Mouse (Mus musculus) mouse trophoblast stem cell (cell line): ENCODE results near the gene Nkx2-5.

Experiments used
- in situ Hi-C, 2 experiments: fragments of 300-500 bp; cut with MseI, MboI; formaldehyde crosslinking; loops; 2 replicates in 1 of 2; 3 replicates in 1 of 2; pipeline ENCODE4 v1.15.1; 2025

Gene Nkx2-5

GRCm38 (mm10) chr17:26836786-26837545 lies 7.8 kb downstream of the Nkx2-5 start:
- in situ Hi-C loops, result no loop called here

GRCm38 (mm10) chr17:26836377-26836776 lies 8.4 kb downstream of the Nkx2-5 start:
- in situ Hi-C loops, result no loop called here

GRCm38 (mm10) chr17:26835956-26836355 lies 8.9 kb downstream of the Nkx2-5 start:
- in situ Hi-C loops, result no loop called here

- in situ Hi-C loops, result no loop called here
These were observed 9.6 kb downstream of the Nkx2-5 start for GRCm38 (mm10) chr17:26834966-26835755.

GRCm38 (mm10) chr17:26834302-26834965 lies 10.4 kb downstream of the Nkx2-5 start:
- in situ Hi-C loops, result no loop called here

GRCm38 (mm10) chr17:26833806-26834205 lies 11.0 kb downstream of the Nkx2-5 start:
- in situ Hi-C loops, result no loop called here

GRCm38 (mm10) chr17:26826131-26826530 lies 18.7 kb downstream of the Nkx2-5 start:
- in situ Hi-C loops, result no loop called here

GRCm38 (mm10) chr17:26817776-26818175 lies 27.0 kb downstream of the Nkx2-5 start:
- in situ Hi-C loops, result no loop called here

GRCm38 (mm10) chr17:26816810-26817209 lies 28.0 kb downstream of the Nkx2-5 start:
- in situ Hi-C loops, result no loop called here

- in situ Hi-C loops, result no loop called here
These were observed 31.3 kb downstream of the Nkx2-5 start for GRCm38 (mm10) chr17:26813497-26813896.

- in situ Hi-C loops, result no loop called here
These were observed 32.2 kb downstream of the Nkx2-5 start for GRCm38 (mm10) chr17:26812607-26813006.

- in situ Hi-C loops, result no loop called here
These were observed 41.9 kb downstream of the Nkx2-5 start for GRCm38 (mm10) chr17:26802886-26803285.

GRCm38 (mm10) chr17:26797379-26798128 lies 47.3 kb downstream of the Nkx2-5 start:
- in situ Hi-C loops, result loop anchor here (5.0 kb wide), 2 partner anchors 80 to 90 kb away; no protein-coding TSS in a partner anchor

- in situ Hi-C loops, result loop anchor here (5.0 kb wide), 2 partner anchors 82 to 92 kb away; no protein-coding TSS in a partner anchor
These were observed 49.4 kb downstream of the Nkx2-5 start for GRCm38 (mm10) chr17:26795386-26795785.

- in situ Hi-C loops, result loop anchor here (5.0 kb wide), 2 partner anchors 83 to 93 kb away; no protein-coding TSS in a partner anchor
These were observed 50.1 kb downstream of the Nkx2-5 start for GRCm38 (mm10) chr17:26794744-26795143.

- in situ Hi-C loops, result no loop called here
These were observed 51.6 kb downstream of the Nkx2-5 start for GRCm38 (mm10) chr17:26793068-26793765.

GRCm38 (mm10) chr17:26792096-26792495 lies 52.7 kb downstream of the Nkx2-5 start:
- in situ Hi-C loops, result no loop called here

GRCm38 (mm10) chr17:26791580-26791979 lies 53.2 kb downstream of the Nkx2-5 start:
- in situ Hi-C loops, result no loop called here

- in situ Hi-C loops, result no loop called here
These were observed 54.3 kb downstream of the Nkx2-5 start for GRCm38 (mm10) chr17:26790269-26791214.
